Mouse (Mus musculus): Measurements from ENCODE around the gene Olfr985. TPM values are rescaled to one million over a fixed set of nuclear protein-coding genes. Genes with fewer than 3 reads are reported as not detected.

Gene Olfr985
- polyA plus RNA-seq, 1 experiment from 2014 or later = not detected

GRCm38 (mm10) chr9:40116645-40117286, 13.2 kb downstream of the Olfr985 start:
- WGBS = 43% methylated on average over 10 of the region's 10 CpGs
- ATAC-seq (replicated peaks; ENCODE audit: low FRiP score) (no peak), DNase-seq (ENCODE audit: low spot score) (no peak)
- no peak overlapping the region for H3K9ac ChIP-seq (ENCODE audit: low read depth, low read length)
- no peaks in the 10 kb centered on the region for H3K27me3 ChIP-seq (replicated peaks; ENCODE audit: control insufficient read depth, insufficient read depth, low read length)
- no peaks in the 10 kb centered on the region for H3K36me3 ChIP-seq (ENCODE audit: control insufficient read depth, insufficient read depth, low read length)
- no peak overlapping the region for H3K27ac ChIP-seq (ENCODE audit: low read depth, low read length)
- H3K4me3 ChIP-seq (ENCODE audit: low read depth, low read length) = no peak overlapping the region
- no peak overlapping the region for H3K4me2 ChIP-seq
- no peaks in the 10 kb centered on the region for H3K4me1 ChIP-seq (replicated peaks; ENCODE audit: control insufficient read depth, insufficient read depth, low read length)
- H3K9me3 ChIP-seq (ENCODE audit: control insufficient read depth, low read length) = no peaks in the 10 kb centered on the region

- Histone ChIP-seq H3K27me3 (replicated peaks; ENCODE audit: control insufficient read depth, insufficient read depth, low read length) (no peaks in the 10 kb centered on the region), H3K36me3 (ENCODE audit: control insufficient read depth, insufficient read depth, low read length) (no peaks in the 10 kb centered on the region), H3K4me3 (ENCODE audit: low read depth, low read length) (no peak within 1 kb of the TSS), H3K4me1 (replicated peaks; ENCODE audit: control insufficient read depth, insufficient read depth, low read length) (no peaks in the 10 kb centered on the region), H3K4me2 (no peak within 1 kb of the TSS), H3K9me3 (ENCODE audit: control insufficient read depth, low read length) (no peaks in the 10 kb centered on the region), H3K9ac (ENCODE audit: low read depth, low read length) (no peak within 1 kb of the TSS), H3K27ac (ENCODE audit: low read depth, low read length) (no peak within 1 kb of the TSS)
- DNase-seq (ENCODE audit: low spot score) = no peak
- 83% methylated on average over 2 of the region's 2 CpGs for WGBS
- ATAC-seq (replicated peaks; ENCODE audit: low FRiP score) = no peak
Observed at GRCm38 (mm10) chr9:40114106-40114505, 15.9 kb downstream of the Olfr985 start, which contains the start of gene Olfr984. Olfr984 (minus strand) TSS chr9:40114206.

GRCm38 (mm10) chr9:40094769-40095168, 35.2 kb downstream of the Olfr985 start:
- Histone ChIP-seq H3K4me3 (ENCODE audit: low read depth, low read length) (no peak overlapping the region), H3K27me3 (replicated peaks; ENCODE audit: control insufficient read depth, insufficient read depth, low read length) (no peaks in the 10 kb centered on the region), H3K4me2 (no peak overlapping the region), H3K36me3 (ENCODE audit: control insufficient read depth, insufficient read depth, low read length) (no peaks in the 10 kb centered on the region), H3K9ac (ENCODE audit: low read depth, low read length) (no peak overlapping the region), H3K9me3 (ENCODE audit: control insufficient read depth, low read length) (no peaks in the 10 kb centered on the region), H3K4me1 (replicated peaks; ENCODE audit: control insufficient read depth, insufficient read depth, low read length) (no peaks in the 10 kb centered on the region), H3K27ac (ENCODE audit: low read depth, low read length) (no peak overlapping the region)
- DNase-seq (ENCODE audit: low spot score) (no peak), ATAC-seq (replicated peaks; ENCODE audit: low FRiP score) (no peak)
- WGBS = 66% methylated on average over 3 of the region's 3 CpGs

GRCm38 (mm10) chr9:40093495-40093894, 36.5 kb downstream of the Olfr985 start, which contains the start of gene Olfr983:
Olfr983 (minus strand) TSS chr9:40093595.
- Histone ChIP-seq H3K36me3 (ENCODE audit: control insufficient read depth, insufficient read depth, low read length) (no peaks in the 10 kb centered on the region), H3K27ac (ENCODE audit: low read depth, low read length) (no peak within 1 kb of the TSS), H3K4me2 (no peak within 1 kb of the TSS), H3K27me3 (replicated peaks; ENCODE audit: control insufficient read depth, insufficient read depth, low read length) (no peaks in the 10 kb centered on the region), H3K9ac (ENCODE audit: low read depth, low read length) (no peak within 1 kb of the TSS), H3K4me3 (ENCODE audit: low read depth, low read length) (no peak within 1 kb of the TSS), H3K9me3 (ENCODE audit: control insufficient read depth, low read length) (no peaks in the 10 kb centered on the region), H3K4me1 (replicated peaks; ENCODE audit: control insufficient read depth, insufficient read depth, low read length) (no peaks in the 10 kb centered on the region)
- 77% methylated on average over 2 of the region's 2 CpGs for WGBS
- ATAC-seq (replicated peaks; ENCODE audit: low FRiP score) (no peak), DNase-seq (ENCODE audit: low spot score) (no peak)

Other genes starting within 250 kb of the Olfr985 start
- not detected in 2 replicates for gene Olfr229, start 222.8 kb downstream of the Olfr985 start, polyA plus RNA-seq (2014; fragmentation: Nextera tagmentation; extraction: Ambion mirVana)
- not detected in 2 replicates for gene Olfr974, start 192.7 kb downstream of the Olfr985 start, polyA plus RNA-seq (2014; fragmentation: Nextera tagmentation; extraction: Ambion mirVana)
- gene Olfr975, start 178.1 kb downstream of the Olfr985 start, polyA plus RNA-seq (2014; fragmentation: Nextera tagmentation; extraction: Ambion mirVana) = not detected in 2 replicates
- not detected in 2 replicates for gene Olfr976, start 169.1 kb downstream of the Olfr985 start, polyA plus RNA-seq (2014; fragmentation: Nextera tagmentation; extraction: Ambion mirVana)
- not detected in 2 replicates for gene Olfr978, start 138.1 kb downstream of the Olfr985 start, polyA plus RNA-seq (2014; fragmentation: Nextera tagmentation; extraction: Ambion mirVana)
- gene Olfr979, start 126.7 kb downstream of the Olfr985 start, polyA plus RNA-seq (2014; fragmentation: Nextera tagmentation; extraction: Ambion mirVana) = not detected in 2 replicates
- gene Olfr980, start 120.6 kb downstream of the Olfr985 start, polyA plus RNA-seq (2014; fragmentation: Nextera tagmentation; extraction: Ambion mirVana) = not detected in 2 replicates
- gene Olfr981, start 108.7 kb downstream of the Olfr985 start, polyA plus RNA-seq (2014; fragmentation: Nextera tagmentation; extraction: Ambion mirVana) = not detected in 2 replicates
- not detected in 2 replicates for gene Olfr982, start 56.4 kb downstream of the Olfr985 start, polyA plus RNA-seq (2014; fragmentation: Nextera tagmentation; extraction: Ambion mirVana)
- gene Olfr983, start 36.6 kb downstream of the Olfr985 start, polyA plus RNA-seq (2014; fragmentation: Nextera tagmentation; extraction: Ambion mirVana) = not detected in 2 replicates
- gene Olfr984, start 16.0 kb downstream of the Olfr985 start, polyA plus RNA-seq (2014; fragmentation: Nextera tagmentation; extraction: Ambion mirVana) = not detected in 2 replicates
- gene Tmem225, start 17.9 kb upstream of the Olfr985 start, polyA plus RNA-seq (2014; fragmentation: Nextera tagmentation; extraction: Ambion mirVana) = not detected in 2 replicates
- gene Olfr986, start 50.7 kb upstream of the Olfr985 start, polyA plus RNA-seq (2014; fragmentation: Nextera tagmentation; extraction: Ambion mirVana) = 0.06 TPM in 1 of 2 replicates, not detected in the other
- gene Zfp202, start 62.1 kb upstream of the Olfr985 start, polyA plus RNA-seq (2014; fragmentation: Nextera tagmentation; extraction: Ambion mirVana) = 3.4 and 4.4 TPM in 2 replicates
- gene Scn3b, start 139.0 kb upstream of the Olfr985 start, polyA plus RNA-seq (2014; fragmentation: Nextera tagmentation; extraction: Ambion mirVana) = 0.08 and 0.22 TPM in 2 replicates